Mouse (Mus musculus) kidney, postnatal 0 days (tissue): ENCODE data around the gene Ccn2. TPM values are rescaled to one million over a fixed set of nuclear protein-coding genes. Genes with fewer than 3 reads are reported as not detected.

Experiments used
- ATAC-seq: fragments of 200-750 bp; cut with Nextera tagmentation; replicated peaks from 2 replicates; pipeline ENCODE4 v1.8.0; 2017; ENCODE audit warnings: low read depth, moderate number of reproducible peaks, moderate TSS enrichment, moderate library complexity; ENCODE audit not compliant: low FRiP score
- DNase-seq: peaks from one replicate; pipeline ENCODE4 v3.0.0-alpha.2; 2016; ENCODE audit warnings: low spot score
- H3K27ac ChIP-seq: fragments of 300-500 bp; sonication (generic); 2 replicates; pipeline ENCODE4 v1.5.1; 2014; ENCODE audit warnings: mild to moderate bottlenecking
- H3K27me3 ChIP-seq: fragments of 300-500 bp; sonication (generic); 2 replicates; pipeline ENCODE4 v1.6.1; 2014; ENCODE audit warnings: low read length, mixed read lengths; ENCODE audit not compliant: insufficient read depth
- H3K36me3 ChIP-seq: fragments of 300-500 bp; sonication (generic); 2 replicates; pipeline ENCODE4 v1.6.1; 2014; ENCODE audit warnings: low read length, mixed read lengths; ENCODE audit not compliant: insufficient read depth
- H3K4me1 ChIP-seq: fragments of 300-500 bp; sonication (generic); replicated peaks from 2 replicates; pipeline ENCODE4 v1.6.1; 2014; ENCODE audit warnings: antibody characterized with exemption, low read length, mixed read lengths; ENCODE audit not compliant: insufficient read depth
- H3K4me2 ChIP-seq: fragments of 300-500 bp; sonication (generic); 2 replicates; pipeline ENCODE4 v1.6.1; 2014; ENCODE audit warnings: mild to moderate bottlenecking, low read length, moderate library complexity, mixed read lengths
- H3K4me3 ChIP-seq: fragments of 300-500 bp; sonication (generic); replicated peaks from 2 replicates; pipeline ENCODE4 v1.5.1; 2014; ENCODE audit warnings: low read depth, low read length
- H3K9ac ChIP-seq: fragments of 300-500 bp; sonication (generic); 2 replicates; pipeline ENCODE4 v1.6.1; 2014; ENCODE audit warnings: low read depth, low read length
- H3K9me3 ChIP-seq: fragments of 300-500 bp; sonication (generic); replicated peaks from 2 replicates; pipeline ENCODE4 v1.6.1; 2016; ENCODE audit warnings: low read length, inconsistent platforms, mixed read lengths
- CTCF ChIP-seq: IDR thresholded peaks from 2 replicates; pipeline ENCODE4 v1.5.1; 2016; ENCODE audit warnings: antibody characterized with exemption, low read depth, mild to moderate bottlenecking, moderate library complexity
- WGBS: fragments of 180-500 bp; shearing (Covaris S2); extraction: QIAGEN DNeasy Blood & Tissue Kit; methylation state at CpG from one replicate; pipeline ENCODE4 v1.1.7; 2014; 5-methylcytosine and 5-hydroxymethylcytosine counted together
- polyA plus RNA-seq: library from polyadenylated mRNA; unstranded; fragments of >200 nt; fragmentation: Nextera tagmentation; extraction: Ambion mirVana; gene quantifications from 2 replicates; pipeline ENCODE4 v1.2.1, GENCODE M21; 2015

The Ccn2 gene
- polyA plus RNA-seq, 1 experiment from 2014 or later = 18.4 TPM

GRCm38 (mm10) chr10:24636986-24637385 lies 41.7 kb downstream of the Ccn2 start:
- ATAC-seq (0 out of 2 replicates have a peak, but pooled peaks have one; percentile 40), DNase-seq (peak; percentile 21)
- H3K4me2 ChIP-seq = no peak overlapping the region
- no peak for TF ChIP-seq CTCF
- H3K36me3 ChIP-seq = no peaks in the 10 kb centered on the region
- no peaks in the 10 kb centered on the region for H3K9me3 ChIP-seq
- WGBS = 72% methylated on average over 2 of the region's 2 CpGs
- no peaks in the 10 kb centered on the region for H3K27me3 ChIP-seq
- H3K9ac ChIP-seq = no peak overlapping the region
- 0 out of 2 replicates have a peak overlapping the region, but pooled peaks have one; percentile 8 for H3K27ac ChIP-seq
- H3K4me3 ChIP-seq = no peak overlapping the region
- peaks cover 17% of the 10 kb centered on the region for H3K4me1 ChIP-seq

DNA sequence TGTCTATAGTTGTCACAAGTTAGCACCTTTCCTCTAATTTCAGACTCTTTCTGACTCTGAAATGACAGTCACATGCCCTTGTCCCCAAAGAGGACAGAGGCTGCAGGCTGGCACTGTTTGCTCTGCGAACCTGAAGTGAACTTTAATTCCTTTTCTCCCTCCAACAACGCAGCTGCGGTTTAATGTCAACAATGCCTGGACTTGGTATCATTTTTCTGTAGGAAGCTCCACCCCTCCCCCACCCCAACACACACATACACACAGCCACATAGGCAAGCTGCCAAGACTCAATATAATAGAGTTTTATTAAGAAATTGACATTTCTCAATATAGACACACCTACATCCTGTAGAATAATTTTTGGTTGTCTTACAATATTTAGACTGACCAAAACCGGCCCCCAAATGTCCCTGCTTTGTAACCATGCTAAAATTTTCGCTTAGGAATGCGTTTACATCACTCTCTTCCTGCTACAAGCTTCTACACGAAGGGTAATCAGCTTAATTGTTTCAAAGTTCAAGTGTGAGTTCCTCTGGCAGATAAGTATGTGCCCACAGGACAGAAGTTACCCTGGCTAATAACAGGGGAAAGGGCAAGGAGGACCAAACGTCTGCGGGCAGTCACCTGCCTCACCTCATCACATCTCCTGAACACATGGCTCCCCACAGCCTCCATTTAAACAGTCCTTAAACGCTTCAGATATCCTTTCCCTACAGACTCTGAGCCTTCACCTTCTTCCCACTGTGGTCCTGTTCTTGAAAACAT lies 43.2 kb downstream of the Ccn2 start:
- no peak for TF ChIP-seq CTCF
- peak; percentile 38 for DNase-seq
- WGBS = 31% methylated on average over 10 of the region's 10 CpGs
- no peak for ATAC-seq
- no peak overlapping the region for H3K9ac ChIP-seq
- H3K36me3 ChIP-seq = no peaks in the 10 kb centered on the region
- H3K9me3 ChIP-seq = no peaks in the 10 kb centered on the region
- H3K4me2 ChIP-seq = 0 out of 2 replicates have a peak overlapping the region, but pooled peaks have one; percentile 4
- 0 out of 2 replicates have a peak overlapping the region, but pooled peaks have one; percentile 2 for H3K27ac ChIP-seq
- H3K4me1 ChIP-seq = peaks cover 17% of the 10 kb centered on the region
- no peak overlapping the region for H3K4me3 ChIP-seq
- no peaks in the 10 kb centered on the region for H3K27me3 ChIP-seq

DNA sequence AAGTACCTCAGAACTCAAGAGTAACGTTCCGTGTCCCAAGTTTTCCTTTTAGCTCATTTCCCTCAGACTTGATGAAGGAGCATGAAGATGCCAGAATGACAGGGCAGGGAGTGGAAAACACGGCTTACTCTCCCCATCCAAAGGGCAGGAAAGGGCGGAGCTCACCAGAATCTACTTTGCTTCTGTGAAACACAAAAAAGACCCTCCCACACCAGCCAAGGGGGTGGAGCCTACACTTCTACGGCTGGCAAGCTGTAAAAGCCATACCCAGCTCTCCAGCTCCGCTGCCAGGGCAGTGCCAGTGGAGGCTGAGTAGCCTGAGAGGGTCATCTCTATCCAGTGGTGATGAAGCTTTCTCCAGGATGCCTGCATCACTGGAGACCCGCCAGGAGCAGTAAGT lies 44.4 kb downstream of the Ccn2 start:
- Histone ChIP-seq H3K27ac (no peak overlapping the region), H3K4me2 (no peak overlapping the region; the same call in 1 of the 2 replicates), H3K9ac (no peak overlapping the region), H3K4me1 (peaks cover 14% of the 10 kb centered on the region), H3K36me3 (no peaks in the 10 kb centered on the region), H3K4me3 (no peak overlapping the region), H3K9me3 (no peaks in the 10 kb centered on the region), H3K27me3 (no peaks in the 10 kb centered on the region)
- WGBS = 53% methylated on average over 7 of the region's 7 CpGs
- peak; percentile 12; the same call in 1 of the 2 replicates for ATAC-seq
- no peak for TF ChIP-seq CTCF
- DNase-seq = peak; percentile 35

DNA sequence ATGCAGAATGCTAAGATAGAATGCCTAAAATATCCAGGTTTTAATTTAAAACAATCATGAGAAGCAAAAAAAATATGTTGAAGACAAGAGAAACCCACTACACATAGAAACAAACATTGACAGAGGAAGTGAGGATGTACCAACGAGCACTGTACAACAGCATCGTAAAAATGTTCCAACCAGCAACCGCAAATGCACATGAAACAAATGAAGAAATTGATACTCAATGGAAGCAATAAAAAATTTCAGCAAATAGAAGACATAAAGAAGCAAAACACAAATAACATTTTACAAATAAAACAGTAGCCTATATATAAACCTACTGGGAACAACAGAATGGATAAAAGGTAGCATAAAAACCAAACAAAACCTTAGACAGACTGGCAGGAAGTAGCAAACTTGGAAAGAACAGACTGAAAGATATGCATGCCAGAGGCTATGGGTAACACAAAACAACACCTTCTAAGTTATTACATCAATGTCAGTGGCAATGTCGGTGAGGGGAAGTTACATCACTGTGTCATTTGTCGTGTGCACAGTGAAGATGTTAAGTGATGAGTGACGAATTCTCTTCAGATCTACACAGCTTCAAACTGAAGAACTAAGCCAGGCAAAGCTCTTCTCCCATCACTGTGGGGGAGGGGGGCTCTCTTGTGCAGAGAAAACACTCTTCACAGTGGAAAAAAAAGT lies 45.1 kb downstream of the Ccn2 start:
- no peaks in the 10 kb centered on the region for H3K27me3 ChIP-seq

DNA sequence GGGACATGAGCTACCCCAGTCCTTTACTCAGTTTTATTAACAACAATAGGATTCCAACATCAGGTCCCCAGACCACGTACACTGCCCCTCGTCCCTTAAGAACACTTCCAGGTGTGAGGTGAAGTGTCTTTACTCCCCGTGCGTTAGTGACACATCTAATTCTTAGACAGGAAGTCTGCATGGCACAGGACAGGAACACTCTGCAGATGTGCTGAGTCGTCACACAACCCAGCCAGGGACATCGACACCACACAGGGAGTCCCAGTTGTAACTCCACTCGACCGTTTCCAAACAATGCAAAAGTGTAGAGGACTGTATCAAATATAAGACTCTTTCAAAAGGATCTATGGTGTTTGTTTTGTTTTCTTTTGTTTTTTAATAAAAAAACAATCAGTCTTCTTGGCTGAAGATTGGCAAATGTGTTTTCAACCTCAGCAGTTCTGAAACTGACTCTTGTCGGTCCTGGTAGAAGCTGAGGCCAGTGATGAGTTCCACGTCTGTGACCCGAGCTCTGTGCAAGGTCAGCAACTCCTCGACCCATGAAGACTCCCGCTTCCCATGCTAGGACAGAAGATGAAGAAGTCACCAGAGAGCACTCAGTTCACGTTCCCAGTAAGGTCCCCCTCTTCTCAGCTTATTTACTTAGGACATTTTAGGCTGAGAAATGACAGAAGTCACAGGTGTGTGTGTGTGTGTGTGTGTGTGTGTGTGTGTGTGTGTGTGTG lies 46.3 kb downstream of the Ccn2 start:
- H3K27me3 ChIP-seq = no peaks in the 10 kb centered on the region
- H3K36me3 ChIP-seq = no peaks in the 10 kb centered on the region
- H3K4me2 ChIP-seq = no peak overlapping the region
- H3K9me3 ChIP-seq = no peaks in the 10 kb centered on the region
- WGBS = 34% methylated on average over 14 of the region's 14 CpGs
- peak; percentile 26 for DNase-seq
- ATAC-seq = no peak
- H3K4me3 ChIP-seq = no peak overlapping the region
- no peak overlapping the region for H3K27ac ChIP-seq
- H3K4me1 ChIP-seq = peaks cover 13% of the 10 kb centered on the region
- no peak for TF ChIP-seq CTCF
- H3K9ac ChIP-seq = no peak overlapping the region

More for the DNA sequence above, 45.1 kb downstream of the Ccn2 start:
- Histone ChIP-seq H3K9ac (no peak overlapping the region), H3K4me3 (no peak overlapping the region), H3K36me3 (no peaks in the 10 kb centered on the region), H3K27ac (no peak overlapping the region), H3K4me2 (no peak overlapping the region), H3K4me1 (peaks cover 13% of the 10 kb centered on the region), H3K9me3 (no peaks in the 10 kb centered on the region)
- DNase-seq = no peak
- no peak for ATAC-seq
- WGBS = 70% methylated on average over 6 of the region's 6 CpGs
- TF ChIP-seq CTCF = no peak
